Mouse (Mus musculus): Measurements from ENCODE around the gene Zpld1.

Gene Zpld1

GRCm38 (mm10) chr16:55297886-55298285, at the start of gene Zpld1:
TSS of gene Zpld1 (minus strand) at chr16:55297986.
- no peak for DNase-seq

GRCm38 (mm10) chr16:55345644-55346043, 47.9 kb upstream of the Zpld1 start:
- no peak for DNase-seq

GRCm38 (mm10) chr16:55321542-55322514, 24.0 kb upstream of the Zpld1 start:
- DNase-seq, result no peak

- no peak for DNase-seq
Measured at GRCm38 (mm10) chr16:55316996-55317395, 19.2 kb upstream of the Zpld1 start.

GRCm38 (mm10) chr16:55312106-55312505, 14.3 kb upstream of the Zpld1 start:
- no peak for DNase-seq

GRCm38 (mm10) chr16:55282696-55283095, 15.1 kb downstream of the Zpld1 start:
- DNase-seq, result no peak

- no peak for DNase-seq
Measured at GRCm38 (mm10) chr16:55277447-55277846, 20.3 kb downstream of the Zpld1 start.

- DNase-seq, result no peak
Measured at GRCm38 (mm10) chr16:55265281-55265680, 32.5 kb downstream of the Zpld1 start.

- DNase-seq, result no peak
Measured at GRCm38 (mm10) chr16:55260862-55261574, 36.8 kb downstream of the Zpld1 start.

GRCm38 (mm10) chr16:55259719-55260118, 38.1 kb downstream of the Zpld1 start:
- no peak for DNase-seq

GRCm38 (mm10) chr16:55240996-55241395, 56.8 kb downstream of the Zpld1 start:
- DNase-seq, result no peak

- no peak for DNase-seq
Measured at GRCm38 (mm10) chr16:55228995-55229622, 68.7 kb downstream of the Zpld1 start.

- DNase-seq, result no peak
Measured at GRCm38 (mm10) chr16:55203945-55204344, 93.8 kb downstream of the Zpld1 start.

- no peak for DNase-seq
Measured at GRCm38 (mm10) chr16:55190397-55190796, 107.4 kb downstream of the Zpld1 start.

GRCm38 (mm10) chr16:55185370-55185769, 112.4 kb downstream of the Zpld1 start:
- DNase-seq, result no peak

Measured in spleen, adult 18-20 months (tissue).